Mouse (Mus musculus) spleen, adult 2 months (tissue): ENCODE measurements around the gene Snap25. TPM values are rescaled to one million over a fixed set of nuclear protein-coding genes. Genes with fewer than 3 reads are reported as not detected.

Source experiments
- DNase-seq, 2 experiments: peaks; one replicate each; pipeline versions ENCODE4 v3.0.0 to v3.0.0-alpha.2; 2012 to 2021; ENCODE audit warnings: low spot score in 2 of 2, low read depth in 1 of 2
- H3K27ac ChIP-seq: fragments of 200-500 bp; 2 replicates; pipeline ENCODE4 v1.5.1; 2012; ENCODE audit warnings: low read length, inconsistent platforms; ENCODE audit not compliant: insufficient read depth
- H3K27me3 ChIP-seq: fragments of 200-500 bp; 2 replicates; pipeline ENCODE4 v1.6.1; 2012; ENCODE audit warnings: mild to moderate bottlenecking, moderate library complexity, low read length, inconsistent platforms; ENCODE audit not compliant: control insufficient read depth, insufficient read depth
- H3K36me3 ChIP-seq: fragments of 200-500 bp; 2 replicates; pipeline ENCODE4 v1.6.1; 2012; ENCODE audit warnings: mild to moderate bottlenecking, low read length, inconsistent platforms; ENCODE audit not compliant: control insufficient read depth, insufficient read depth
- H3K4me1 ChIP-seq: fragments of 200-500 bp; 2 replicates; pipeline ENCODE4 v1.6.1; 2011; ENCODE audit warnings: inconsistent platforms; ENCODE audit not compliant: control insufficient read depth, insufficient read depth, insufficient read length
- H3K4me3 ChIP-seq: fragments of 200-500 bp; 2 replicates; pipeline ENCODE4 v1.5.1; 2011; ENCODE audit warnings: mild to moderate bottlenecking, inconsistent platforms; ENCODE audit not compliant: insufficient read depth, insufficient read length; ENCODE audit errors: extremely low read depth
- CTCF ChIP-seq: fragments of 200-500 bp; IDR thresholded peaks from 2 replicates; pipeline ENCODE4 v1.5.1; 2011; ENCODE audit warnings: mild to moderate bottlenecking, inconsistent platforms; ENCODE audit not compliant: insufficient read depth, insufficient read length, insufficient replicate concordance; ENCODE audit errors: extremely low read depth
- POLR2A ChIP-seq: fragments of 200-500 bp; IDR thresholded peaks from 2 replicates; pipeline ENCODE4 v1.6.1; 2011; ENCODE audit warnings: low read depth, low read length, inconsistent platforms
- WGBS: fragments of 180-500 bp; shearing (Covaris S2); methylation state at CpG from one replicate; pipeline ENCODE4 v1.1.7; 2018; 5-methylcytosine and 5-hydroxymethylcytosine counted together
- polyA plus RNA-seq: library from polyadenylated mRNA; depleted of rRNA; stranded (reverse); fragments of >200 nt; gene quantifications from 2 replicates; pipeline ENCODE4 v1.2.3, GENCODE M21; 2012; rRNA removed

Gene Snap25
- not detected in 2 replicates for polyA plus RNA-seq

DNA sequence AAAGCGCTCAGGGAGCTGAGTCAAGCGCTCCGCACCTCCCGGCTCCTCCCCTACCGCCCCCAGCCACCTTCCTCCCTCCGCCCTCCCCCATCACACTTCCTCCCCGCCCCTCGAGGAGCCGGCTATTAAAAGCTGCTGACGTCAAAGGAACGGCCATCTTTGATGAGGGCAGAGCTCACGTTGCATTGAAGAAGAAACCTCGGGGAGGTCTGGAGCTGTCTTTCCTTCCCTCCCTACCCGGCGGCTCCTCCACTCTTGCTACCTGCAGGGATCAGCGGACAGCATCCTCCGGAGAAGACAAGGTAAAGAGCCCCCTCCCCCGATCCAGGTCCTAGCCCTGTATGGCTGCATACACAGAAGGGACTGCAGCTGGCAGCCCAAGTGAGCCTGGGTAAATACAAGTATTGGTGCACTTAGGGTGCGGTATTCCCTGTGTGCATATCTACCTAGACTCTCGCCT lies at the start of gene Snap25:
Gene Snap25 (plus strand): TSS at position 155 of the 460 bp plus-strand sequence.
- no peak within 1 kb of the TSS for H3K4me3 ChIP-seq
- no peaks in the 10 kb centered on the region for H3K36me3 ChIP-seq
- H3K27me3 ChIP-seq: no peaks in the 10 kb centered on the region
- H3K4me1 ChIP-seq: no peaks in the 10 kb centered on the region
- no peak for DNase-seq
- WGBS: 5% methylated on average over 20 of the region's 20 CpGs
- TF ChIP-seq CTCF (no peak), POLR2A (no peak)
- H3K27ac ChIP-seq: no peak within 1 kb of the TSS

DNA sequence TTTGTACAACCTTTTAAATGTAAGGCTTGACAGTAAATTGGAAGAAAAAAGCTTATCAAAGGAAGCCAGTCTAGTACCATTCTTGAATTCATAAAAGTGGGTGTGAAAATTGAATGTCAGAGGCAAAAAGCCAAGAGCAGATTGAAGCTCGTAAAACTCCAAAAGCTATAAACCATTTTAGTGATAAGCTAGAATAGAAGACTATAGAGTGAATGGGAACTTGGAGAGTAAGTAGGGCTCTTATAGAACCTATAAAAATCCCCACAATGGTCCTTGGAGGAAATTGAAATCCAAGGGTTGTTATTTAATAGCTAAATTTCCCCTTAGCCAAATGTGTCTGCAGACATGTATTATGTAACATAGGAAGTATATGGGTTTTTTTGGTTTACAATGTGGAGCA lies 46.3 kb upstream of the Snap25 start:
- no peak for DNase-seq
- H3K27me3 ChIP-seq: no peaks in the 10 kb centered on the region
- 88% methylated on average over 1 of the region's 1 CpGs for WGBS
- H3K36me3 ChIP-seq: no peaks in the 10 kb centered on the region
- no peak overlapping the region for H3K27ac ChIP-seq
- TF ChIP-seq POLR2A: no peak
- TF ChIP-seq CTCF: no peak
- no peaks in the 10 kb centered on the region for H3K4me1 ChIP-seq
- H3K4me3 ChIP-seq: no peak overlapping the region

DNA sequence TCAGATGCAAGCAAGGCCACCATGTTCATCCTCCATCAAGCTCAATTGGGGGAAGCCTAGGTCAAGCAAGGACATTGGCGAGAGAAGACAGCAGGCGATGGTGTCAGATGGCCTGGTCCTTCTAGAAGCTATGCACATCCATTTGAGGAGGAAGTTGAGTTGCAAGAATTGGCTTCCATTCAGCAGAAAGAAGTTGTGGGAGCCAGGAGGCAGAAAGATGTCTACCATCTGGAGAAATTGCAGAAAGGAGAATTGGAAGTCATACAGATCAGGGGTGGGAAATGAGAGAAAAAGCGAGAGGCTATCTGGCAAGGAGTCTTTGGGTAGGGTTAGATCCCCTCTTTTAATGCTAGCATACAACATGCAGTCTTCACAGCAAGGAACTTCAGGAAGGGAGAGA lies 44.1 kb upstream of the Snap25 start:
- WGBS: 91% methylated on average over 3 of the region's 3 CpGs
- DNase-seq: no peak
- Histone ChIP-seq H3K27me3 (no peaks in the 10 kb centered on the region), H3K4me3 (no peak overlapping the region), H3K27ac (no peak overlapping the region), H3K36me3 (no peaks in the 10 kb centered on the region), H3K4me1 (no peaks in the 10 kb centered on the region)
- TF ChIP-seq POLR2A (no peak), CTCF (no peak)

DNA sequence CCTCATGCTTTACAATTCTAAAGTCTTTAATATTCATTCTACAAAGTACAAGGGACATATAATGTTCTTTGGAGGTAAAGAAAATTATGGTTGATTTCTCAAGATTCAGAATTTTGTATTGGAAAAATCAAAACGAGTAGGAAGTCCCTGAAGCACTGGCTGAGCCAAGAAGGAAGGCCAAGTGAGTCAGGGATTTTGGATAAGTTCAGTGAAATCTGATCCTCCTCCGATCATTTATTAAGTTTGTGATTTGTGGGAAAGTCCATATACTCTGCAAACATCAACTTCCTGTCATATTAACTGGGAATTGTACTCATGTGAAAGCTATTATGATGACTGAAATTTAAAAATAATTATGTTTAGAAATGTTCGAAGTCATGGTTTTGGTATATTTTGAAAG lies 43.6 kb upstream of the Snap25 start:
- no peak for DNase-seq
- 73% methylated on average over 3 of the region's 3 CpGs for WGBS
- TF ChIP-seq POLR2A: no peak
- TF ChIP-seq CTCF: no peak
- H3K36me3 ChIP-seq: no peaks in the 10 kb centered on the region
- no peaks in the 10 kb centered on the region for H3K4me1 ChIP-seq
- no peak overlapping the region for H3K4me3 ChIP-seq
- no peaks in the 10 kb centered on the region for H3K27me3 ChIP-seq
- no peak overlapping the region for H3K27ac ChIP-seq

DNA sequence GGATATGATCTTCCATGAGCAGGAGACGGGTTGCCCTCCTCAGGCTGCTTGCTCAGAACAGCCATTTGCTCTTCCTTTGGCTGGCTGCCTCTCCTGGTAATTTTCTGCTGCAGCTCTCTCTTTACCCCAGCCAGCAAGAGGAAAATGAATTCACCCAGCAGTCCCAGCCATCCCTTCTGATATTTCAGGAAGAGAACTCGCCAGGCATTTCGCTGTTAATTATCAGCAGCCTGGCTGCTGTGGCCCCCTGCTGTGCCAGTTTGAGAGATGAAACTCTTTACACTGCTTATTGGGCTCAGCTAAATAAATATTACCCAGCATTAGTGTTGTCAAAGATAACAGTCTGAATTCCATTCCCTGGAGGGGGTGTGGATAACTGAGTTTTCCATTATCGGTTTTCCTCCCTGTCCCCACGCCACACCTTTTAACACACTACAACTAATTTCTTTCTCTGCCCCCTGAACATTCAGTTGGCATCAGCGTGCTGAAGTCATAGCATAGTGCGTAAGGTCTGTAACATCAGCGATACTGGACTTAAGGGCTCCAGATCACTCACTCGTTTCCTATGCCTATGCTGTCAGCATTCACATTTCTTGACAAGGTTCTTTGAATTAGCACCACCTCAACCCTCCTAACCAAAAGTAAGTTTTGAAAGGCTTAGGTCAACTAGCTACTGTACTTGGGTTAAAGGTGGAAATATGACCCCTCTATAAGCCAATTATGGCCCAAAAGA lies 42.5 kb upstream of the Snap25 start:
- DNase-seq: no peak
- no peak overlapping the region for H3K4me3 ChIP-seq
- no peak for TF ChIP-seq POLR2A
- no peak for TF ChIP-seq CTCF
- no peak overlapping the region for H3K27ac ChIP-seq
- WGBS: 82% methylated on average over 9 of the region's 9 CpGs
- no peaks in the 10 kb centered on the region for H3K27me3 ChIP-seq
- no peaks in the 10 kb centered on the region for H3K4me1 ChIP-seq
- H3K36me3 ChIP-seq: no peaks in the 10 kb centered on the region

DNA sequence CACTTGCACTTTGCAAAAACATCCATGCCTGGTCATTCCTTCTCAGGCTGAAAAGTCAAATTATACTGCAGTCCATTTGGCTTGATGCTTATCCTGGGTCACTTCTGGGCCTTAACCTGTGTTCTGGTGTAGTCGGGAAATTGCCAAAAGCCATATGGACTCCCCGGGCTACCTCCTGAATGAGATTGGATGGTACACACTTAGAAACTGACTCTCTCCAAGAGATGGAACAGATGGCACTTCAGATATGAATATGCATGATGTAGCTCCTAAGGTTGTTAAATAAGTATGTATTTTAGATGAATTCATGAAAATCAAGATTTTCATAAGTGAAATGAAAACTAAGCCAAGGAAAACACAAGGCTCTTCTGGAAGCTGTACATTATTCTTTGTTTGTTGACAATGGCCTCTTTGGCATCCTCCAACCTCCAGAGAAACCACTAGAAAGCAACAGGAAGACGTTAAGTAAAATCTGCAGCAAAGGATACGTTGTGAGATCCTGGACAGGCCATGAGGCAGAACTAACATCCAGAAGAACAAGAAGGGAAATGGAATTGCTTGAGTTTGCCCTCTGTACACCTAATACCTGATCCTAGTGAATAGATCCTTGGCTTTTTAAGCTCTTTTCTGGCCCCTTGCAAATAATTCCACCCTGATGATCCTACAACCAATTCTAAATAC lies 39.0 kb upstream of the Snap25 start:
- 73% methylated on average over 4 of the region's 4 CpGs for WGBS
- Histone ChIP-seq H3K4me3 (no peak overlapping the region), H3K27me3 (0 out of 2 replicates have a peak, but pooled peaks cover 2% of the 10 kb centered on the region), H3K36me3 (no peaks in the 10 kb centered on the region), H3K4me1 (no peaks in the 10 kb centered on the region), H3K27ac (no peak overlapping the region)
- TF ChIP-seq POLR2A (no peak), CTCF (no peak)
- DNase-seq: no peak

DNA sequence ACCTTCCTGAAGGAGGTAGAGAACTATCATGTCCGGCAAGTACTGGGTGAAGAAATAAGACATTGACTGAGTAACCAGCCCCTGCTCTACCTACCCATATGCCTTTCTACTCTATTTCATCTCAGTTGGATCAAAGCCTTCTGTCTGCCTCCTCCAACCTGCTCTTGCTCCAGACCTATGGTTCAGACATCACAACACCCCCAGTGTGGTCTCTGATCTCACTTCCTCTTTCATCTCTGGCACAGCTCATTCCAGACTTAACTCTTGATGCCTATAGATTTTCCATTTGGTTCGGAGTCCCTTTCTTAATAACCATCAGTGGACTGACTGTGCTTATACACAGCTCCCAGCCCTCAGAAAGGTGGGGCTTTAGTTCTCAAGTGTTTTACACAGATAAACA lies 37.1 kb upstream of the Snap25 start:
- no peak overlapping the region for H3K27ac ChIP-seq
- no peaks in the 10 kb centered on the region for H3K4me1 ChIP-seq
- H3K27me3 ChIP-seq: 0 out of 2 replicates have a peak, but pooled peaks cover 2% of the 10 kb centered on the region
- TF ChIP-seq CTCF: no peak
- no peak for TF ChIP-seq POLR2A
- H3K36me3 ChIP-seq: no peaks in the 10 kb centered on the region
- WGBS: 65% methylated on average over 2 of the region's 2 CpGs
- no peak overlapping the region for H3K4me3 ChIP-seq
- DNase-seq: no peak
